Mouse (Mus musculus): ENCODE data around the gene Gm10490. TPM values are rescaled to one million over a fixed set of nuclear protein-coding genes. Genes with fewer than 3 reads are reported as not detected.

Gene Gm10490
- not detected for polyA plus RNA-seq (2014; fragmentation: Illumina TruSeq; extraction: RNeasy Lipid Tissue Mini Kit (QIAGEN cat#74804); ENCODE audit: low read depth, low replicate concordance)

GRCm38 (mm10) chrX:7909242-7909641 lies at the start of gene Gm10490:
TSS of gene Gm10490 (plus strand) at chrX:7909542.

GRCm38 (mm10) chrX:7878007-7878419 lies 31.3 kb upstream of the Gm10490 start, which contains the start of gene Pim2:
TSS of gene Pim2 (plus strand) at chrX:7878262.

GRCm38 (mm10) chrX:7883841-7884567 lies 25.3 kb upstream of the Gm10490 start, which contains the start of gene Slc35a2:
TSS of gene Slc35a2 (plus strand) at chrX:7884028.

GRCm38 (mm10) chrX:7898880-7899874 lies 10.2 kb upstream of the Gm10490 start, which contains the start of the genes Pqbp1 and Timm17b:
TSS of gene Pqbp1 (minus strand) at chrX:7899269.
TSS of gene Timm17b (plus strand) at chrX:7899357.

GRCm38 (mm10) chrX:7907735-7908134 lies 1.6 kb upstream of the Gm10490 start, which contains the start of gene Gm10491:
TSS of gene Gm10491 (minus strand) at chrX:7907835.

GRCm38 (mm10) chrX:7919601-7920383 lies 10.4 kb downstream of the Gm10490 start, which contains the start of gene Pcsk1n:
TSS of gene Pcsk1n (plus strand) at chrX:7919822.

GRCm38 (mm10) chrX:7928270-7928790 lies 19.0 kb downstream of the Gm10490 start, which contains the start of gene Eras:
TSS of gene Eras (minus strand) at chrX:7928607.

GRCm38 (mm10) chrX:7947108-7947899 lies 38.0 kb downstream of the Gm10490 start, which contains the start of gene Hdac6:
TSS of gene Hdac6 (minus strand) at chrX:7947889.

Other genes starting within 250 kb of the Gm10490 start
- gene Plp2, start 238.2 kb upstream of the Gm10490 start, polyA plus RNA-seq (2014; fragmentation: Illumina TruSeq; extraction: RNeasy Lipid Tissue Mini Kit (QIAGEN cat#74804); ENCODE audit: low read depth, low replicate concordance): 55.3 TPM
- gene Magix, start 228.3 kb upstream of the Gm10490 start, polyA plus RNA-seq (2014; fragmentation: Illumina TruSeq; extraction: RNeasy Lipid Tissue Mini Kit (QIAGEN cat#74804); ENCODE audit: low read depth, low replicate concordance): 0.29 TPM
- gene Gpkow, start 212.4 kb upstream of the Gm10490 start, polyA plus RNA-seq (2014; fragmentation: Illumina TruSeq; extraction: RNeasy Lipid Tissue Mini Kit (QIAGEN cat#74804); ENCODE audit: low read depth, low replicate concordance): 96.3 TPM
- gene Wdr45, start 195.2 kb upstream of the Gm10490 start, polyA plus RNA-seq (2014; fragmentation: Illumina TruSeq; extraction: RNeasy Lipid Tissue Mini Kit (QIAGEN cat#74804); ENCODE audit: low read depth, low replicate concordance): 9.0 TPM
- not detected for gene Gm45208, start 187.3 kb upstream of the Gm10490 start, polyA plus RNA-seq (2014; fragmentation: Illumina TruSeq; extraction: RNeasy Lipid Tissue Mini Kit (QIAGEN cat#74804); ENCODE audit: low read depth, low replicate concordance)
- 8.2 TPM for gene Praf2, start 181.1 kb upstream of the Gm10490 start, polyA plus RNA-seq (2014; fragmentation: Illumina TruSeq; extraction: RNeasy Lipid Tissue Mini Kit (QIAGEN cat#74804); ENCODE audit: low read depth, low replicate concordance)
- gene Ccdc120, start 158.6 kb upstream of the Gm10490 start, polyA plus RNA-seq (2014; fragmentation: Illumina TruSeq; extraction: RNeasy Lipid Tissue Mini Kit (QIAGEN cat#74804); ENCODE audit: low read depth, low replicate concordance): 0.23 TPM
- gene Tfe3, start 147.0 kb upstream of the Gm10490 start, polyA plus RNA-seq (2014; fragmentation: Illumina TruSeq; extraction: RNeasy Lipid Tissue Mini Kit (QIAGEN cat#74804); ENCODE audit: low read depth, low replicate concordance): 10.4 TPM
- gene Gripap1, start 119.8 kb upstream of the Gm10490 start, polyA plus RNA-seq (2014; fragmentation: Illumina TruSeq; extraction: RNeasy Lipid Tissue Mini Kit (QIAGEN cat#74804); ENCODE audit: low read depth, low replicate concordance): 28.3 TPM
- gene Kcnd1, start 87.3 kb upstream of the Gm10490 start, polyA plus RNA-seq (2014; fragmentation: Illumina TruSeq; extraction: RNeasy Lipid Tissue Mini Kit (QIAGEN cat#74804); ENCODE audit: low read depth, low replicate concordance): 1.5 TPM
- gene Otud5, start 68.2 kb upstream of the Gm10490 start, polyA plus RNA-seq (2014; fragmentation: Illumina TruSeq; extraction: RNeasy Lipid Tissue Mini Kit (QIAGEN cat#74804); ENCODE audit: low read depth, low replicate concordance): 35.6 TPM
- 9.1 TPM for gene Pim2, start 31.3 kb upstream of the Gm10490 start, polyA plus RNA-seq (2014; fragmentation: Illumina TruSeq; extraction: RNeasy Lipid Tissue Mini Kit (QIAGEN cat#74804); ENCODE audit: low read depth, low replicate concordance)
- 7.2 TPM for gene Slc35a2, start 25.5 kb upstream of the Gm10490 start, polyA plus RNA-seq (2014; fragmentation: Illumina TruSeq; extraction: RNeasy Lipid Tissue Mini Kit (QIAGEN cat#74804); ENCODE audit: low read depth, low replicate concordance)
- gene Pqbp1, start 10.3 kb upstream of the Gm10490 start, polyA plus RNA-seq (2014; fragmentation: Illumina TruSeq; extraction: RNeasy Lipid Tissue Mini Kit (QIAGEN cat#74804); ENCODE audit: low read depth, low replicate concordance): 45.8 TPM
- gene Timm17b, start 10.2 kb upstream of the Gm10490 start, polyA plus RNA-seq (2014; fragmentation: Illumina TruSeq; extraction: RNeasy Lipid Tissue Mini Kit (QIAGEN cat#74804); ENCODE audit: low read depth, low replicate concordance): 7.5 TPM
- gene Gm10491, start 1.7 kb upstream of the Gm10490 start, polyA plus RNA-seq (2014; fragmentation: Illumina TruSeq; extraction: RNeasy Lipid Tissue Mini Kit (QIAGEN cat#74804); ENCODE audit: low read depth, low replicate concordance): not detected
- not detected for gene Pcsk1n, start 10.3 kb downstream of the Gm10490 start, polyA plus RNA-seq (2014; fragmentation: Illumina TruSeq; extraction: RNeasy Lipid Tissue Mini Kit (QIAGEN cat#74804); ENCODE audit: low read depth, low replicate concordance)
- gene Eras, start 19.1 kb downstream of the Gm10490 start, polyA plus RNA-seq (2014; fragmentation: Illumina TruSeq; extraction: RNeasy Lipid Tissue Mini Kit (QIAGEN cat#74804); ENCODE audit: low read depth, low replicate concordance): not detected
- gene Hdac6, start 38.3 kb downstream of the Gm10490 start, polyA plus RNA-seq (2014; fragmentation: Illumina TruSeq; extraction: RNeasy Lipid Tissue Mini Kit (QIAGEN cat#74804); ENCODE audit: low read depth, low replicate concordance): 1.9 TPM
- gene Gata1, start 68.5 kb downstream of the Gm10490 start, polyA plus RNA-seq (2014; fragmentation: Illumina TruSeq; extraction: RNeasy Lipid Tissue Mini Kit (QIAGEN cat#74804); ENCODE audit: low read depth, low replicate concordance): not detected
- gene Glod5, start 109.0 kb downstream of the Gm10490 start, polyA plus RNA-seq (2014; fragmentation: Illumina TruSeq; extraction: RNeasy Lipid Tissue Mini Kit (QIAGEN cat#74804); ENCODE audit: low read depth, low replicate concordance): not detected
- gene Suv39h1, start 165.2 kb downstream of the Gm10490 start, polyA plus RNA-seq (2014; fragmentation: Illumina TruSeq; extraction: RNeasy Lipid Tissue Mini Kit (QIAGEN cat#74804); ENCODE audit: low read depth, low replicate concordance): 7.9 TPM
- gene Was, start 181.0 kb downstream of the Gm10490 start, polyA plus RNA-seq (2014; fragmentation: Illumina TruSeq; extraction: RNeasy Lipid Tissue Mini Kit (QIAGEN cat#74804); ENCODE audit: low read depth, low replicate concordance): 0.64 TPM
- 69.2 TPM for gene Wdr13, start 223.3 kb downstream of the Gm10490 start, polyA plus RNA-seq (2014; fragmentation: Illumina TruSeq; extraction: RNeasy Lipid Tissue Mini Kit (QIAGEN cat#74804); ENCODE audit: low read depth, low replicate concordance)
- gene Rbm3, start 236.3 kb downstream of the Gm10490 start, polyA plus RNA-seq (2014; fragmentation: Illumina TruSeq; extraction: RNeasy Lipid Tissue Mini Kit (QIAGEN cat#74804); ENCODE audit: low read depth, low replicate concordance): 286 TPM